Mouse (Mus musculus) layer of hippocampus, postnatal 10 days (tissue): ENCODE data around the gene Iqce. TPM values are rescaled to one million over a fixed set of nuclear protein-coding genes. Genes with fewer than 3 reads are reported as not detected.
A peak's percentile ranks its signal among the peaks of the same experiment; 100 is the strongest.

Experiments used
- DNase-seq, 2 experiments: peaks; one replicate each; pipeline ENCODE4 v3.0.0; 2021; ENCODE audit warnings: low spot score in 2 of 2
- long read RNA-seq: library from polyadenylated mRNA; stranded (forward); transcript quantifications from one replicate; pipeline ENCODE4 v2.0.0, GENCODE M21; 2023
- total RNA-seq, 2 experiments: library from RNA; stranded (reverse); gene quantifications; 2 replicates each; pipeline ENCODE4 v1.2.3; 2021

Iqce gene
- total RNA-seq, result 10 to 100 TPM; 53.7 to 54.5 TPM
- long read RNA-seq, partial matches to known transcripts, result 3 of 18 reads
- long read RNA-seq, other reads (novel, unspliced or antisense), result 15 of 18 reads

- DNase-seq, result peak; percentile 97
Measured at GRCm38 (mm10) chr5:140702103-140702513, at the start of gene Iqce. TSS of gene Iqce (minus strand) at chr5:140702378.

GRCm38 (mm10) chr5:140750925-140751324 lies 48.7 kb upstream of the Iqce start:
- DNase-seq, result peak; percentile 69 to 72

DNA sequence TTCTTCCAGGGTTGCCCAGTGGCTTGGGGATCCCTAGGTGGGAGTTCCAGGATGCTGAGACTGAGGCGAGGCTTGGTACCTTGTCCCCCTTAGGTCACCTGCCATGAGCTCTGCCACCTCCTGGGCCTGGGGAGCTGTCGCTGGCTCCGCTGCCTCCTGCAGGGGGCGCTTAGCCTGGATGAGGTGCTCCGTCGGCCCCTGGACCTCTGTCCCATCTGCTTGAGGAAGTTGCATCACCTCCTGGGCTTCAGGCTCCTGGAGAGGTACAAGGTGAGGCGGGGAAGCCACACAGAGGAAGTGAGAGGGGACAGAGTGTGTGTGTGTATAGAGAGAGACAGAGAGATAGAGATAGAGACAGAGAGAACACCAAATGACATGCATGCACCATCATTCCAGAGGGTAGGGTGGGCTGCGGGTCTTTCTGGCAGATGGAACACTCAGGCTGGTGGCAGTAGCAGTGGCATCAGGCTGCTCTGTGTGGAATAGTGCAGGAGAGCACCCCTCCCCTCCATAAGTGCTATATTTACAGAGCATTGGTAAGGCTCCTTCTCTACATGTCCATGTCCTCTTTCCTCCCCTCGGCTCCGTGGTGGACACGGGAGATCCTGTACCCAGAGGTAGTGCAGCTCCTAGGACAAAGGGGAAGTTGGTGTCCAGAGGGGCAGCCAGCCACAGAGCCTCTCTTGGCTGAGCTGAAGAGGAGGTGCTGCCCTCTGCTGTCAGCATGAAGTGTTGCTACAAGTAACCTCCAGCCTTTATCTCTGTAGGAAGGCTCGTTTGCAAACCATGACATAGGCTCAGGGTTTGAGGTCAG lies 47.1 kb upstream of the Iqce start:
- peak; percentile 82 to 85 for DNase-seq

- DNase-seq, result no peak
Measured at GRCm38 (mm10) chr5:140748425-140748824, 46.2 kb upstream of the Iqce start.

DNA sequence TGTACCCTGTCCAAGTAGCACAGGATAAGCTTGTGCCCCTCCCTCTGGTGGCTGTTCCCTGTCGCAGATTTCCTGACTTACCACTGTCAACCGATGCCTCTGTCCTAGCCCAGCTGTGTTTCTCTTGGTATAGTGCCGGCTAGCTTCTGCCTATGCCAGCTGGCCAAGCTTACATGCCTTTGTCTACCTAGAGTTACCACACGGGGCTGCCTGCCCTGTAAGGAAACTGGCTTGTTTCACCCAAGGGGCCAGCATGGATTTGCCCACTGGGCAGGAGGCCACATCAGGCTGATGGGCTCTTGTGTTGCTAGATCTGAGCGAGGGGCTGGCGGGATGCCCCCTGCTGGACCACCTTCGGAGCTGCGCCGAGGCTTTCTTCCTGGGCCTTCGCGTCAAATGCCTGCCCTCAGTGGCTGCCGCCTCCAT lies 41.5 kb upstream of the Iqce start:
- DNase-seq, result peak; percentile 59 to 76

GRCm38 (mm10) chr5:140741877-140742276 lies 39.7 kb upstream of the Iqce start:
- DNase-seq, result no peak

DNA sequence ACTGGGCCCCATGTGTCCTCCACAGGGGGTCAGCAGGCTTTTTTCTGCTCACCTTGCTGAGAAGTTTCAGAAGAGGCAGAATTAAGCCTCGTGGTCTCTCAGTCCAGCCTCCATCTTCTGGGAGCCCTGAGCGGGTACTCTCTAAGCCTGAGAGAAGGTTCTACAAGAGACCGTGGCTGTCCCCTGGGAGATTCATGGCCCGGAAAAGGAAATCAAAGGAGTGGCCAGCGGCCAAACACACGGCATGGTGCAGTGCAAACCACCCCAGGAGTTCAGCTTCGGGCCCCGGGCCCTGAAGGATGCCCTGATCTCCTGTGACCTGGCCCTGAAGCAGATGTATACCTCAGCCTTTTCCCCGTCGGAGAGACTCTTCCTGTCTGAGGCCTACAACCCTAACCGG lies 38.9 kb upstream of the Iqce start:
- DNase-seq, result no peak

DNA sequence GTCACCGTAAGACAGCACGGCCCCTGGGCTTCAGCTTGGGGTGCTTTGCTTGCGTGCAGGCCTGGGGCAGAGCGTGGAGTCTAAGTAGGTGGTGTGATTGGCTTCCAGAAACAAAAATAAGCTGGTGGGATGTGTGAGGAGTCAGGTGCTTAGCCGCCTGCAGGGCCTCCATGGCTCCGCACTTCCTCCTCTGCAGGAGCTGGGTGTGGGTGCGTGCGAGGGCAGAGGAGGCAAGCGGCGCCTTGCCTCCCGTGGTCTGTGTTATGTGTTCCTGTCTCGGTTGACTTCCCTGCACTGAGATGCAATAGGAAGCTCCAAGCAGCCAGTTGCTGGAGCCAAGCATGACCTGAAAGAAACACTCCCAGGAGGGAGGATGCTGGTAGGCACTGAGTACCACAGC lies 37.6 kb upstream of the Iqce start:
- DNase-seq, result no peak

DNA sequence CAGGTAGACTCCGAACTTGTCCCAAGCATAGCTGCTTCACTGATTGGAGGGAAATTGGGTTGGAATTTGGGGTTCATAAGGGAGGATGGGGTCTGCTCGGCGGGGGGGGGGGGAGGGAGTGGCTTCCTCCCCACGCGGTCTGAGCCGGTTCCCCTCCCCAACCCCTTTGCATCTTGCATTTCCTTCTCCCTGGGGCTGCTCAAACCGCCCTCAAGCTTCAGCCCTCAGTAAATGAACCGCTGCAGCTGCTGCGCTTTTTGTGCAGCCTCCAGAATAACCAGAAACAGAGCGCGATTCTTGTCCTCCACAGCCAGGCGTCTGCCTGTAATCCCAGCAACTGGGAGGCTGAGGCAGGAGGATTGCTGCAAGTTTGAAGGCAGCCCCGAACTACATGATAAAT lies 34.0 kb upstream of the Iqce start:
- DNase-seq, result no peak

DNA sequence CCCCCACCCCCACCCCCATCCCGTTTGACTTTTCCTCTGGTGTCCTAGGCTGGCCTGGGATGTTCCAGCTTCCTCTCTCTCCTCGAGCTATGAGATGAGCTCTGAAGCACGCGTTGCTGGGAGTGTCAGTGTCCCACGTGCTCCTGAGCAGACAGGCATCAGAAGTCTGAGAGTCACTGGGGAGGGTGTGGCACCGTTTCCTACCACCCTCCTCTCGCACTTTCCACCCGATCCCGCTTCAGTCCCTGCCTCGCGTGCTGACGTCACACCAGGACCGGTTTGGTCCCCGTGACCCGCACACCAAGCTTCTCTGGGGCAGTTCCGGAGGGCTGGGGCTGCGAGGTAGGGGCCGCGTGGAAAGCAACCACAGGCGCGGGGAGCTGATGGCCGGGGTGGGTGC lies 33.1 kb upstream of the Iqce start:
- no peak for DNase-seq

- DNase-seq, result no peak
Measured at GRCm38 (mm10) chr5:140733336-140733735, 31.2 kb upstream of the Iqce start.

GRCm38 (mm10) chr5:140732195-140732594 lies 30.0 kb upstream of the Iqce start:
- no peak for DNase-seq

DNA sequence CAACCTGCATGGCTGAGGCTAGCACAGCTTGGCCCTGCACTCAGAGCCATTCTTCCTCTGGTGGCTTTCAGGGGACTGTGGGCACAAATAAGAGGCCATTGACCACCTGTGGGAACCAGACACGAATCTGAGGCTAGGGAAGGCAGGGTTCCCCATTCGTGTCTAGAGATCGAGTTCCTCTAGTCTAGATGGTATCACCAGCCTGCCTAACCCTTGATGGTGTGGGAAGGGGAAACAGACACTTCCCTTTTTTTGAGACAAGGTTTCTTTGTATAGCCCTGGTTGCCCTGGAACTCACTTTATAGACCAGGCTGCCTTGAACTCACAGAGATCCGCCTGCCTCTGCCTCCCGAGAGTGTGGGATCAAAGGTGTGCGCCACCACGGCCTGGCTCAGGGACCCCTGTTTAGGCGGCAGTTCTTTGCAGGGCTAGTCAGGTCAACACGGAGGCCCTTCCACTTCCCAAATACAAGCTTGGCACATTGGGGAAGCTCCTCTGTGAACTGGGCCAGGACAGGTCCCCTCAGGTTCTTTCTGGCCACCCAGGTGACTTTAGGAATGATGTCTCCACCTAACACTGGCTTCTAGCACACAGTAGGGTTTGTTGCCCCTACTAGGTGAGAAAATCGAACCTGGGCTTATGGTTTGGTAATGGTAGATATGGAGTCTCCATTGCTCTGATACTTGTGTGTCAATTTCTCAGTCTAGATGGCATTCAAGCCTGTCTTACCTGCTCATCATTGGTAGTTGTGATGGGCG lies 29.0 kb upstream of the Iqce start:
- DNase-seq, result no peak

DNA sequence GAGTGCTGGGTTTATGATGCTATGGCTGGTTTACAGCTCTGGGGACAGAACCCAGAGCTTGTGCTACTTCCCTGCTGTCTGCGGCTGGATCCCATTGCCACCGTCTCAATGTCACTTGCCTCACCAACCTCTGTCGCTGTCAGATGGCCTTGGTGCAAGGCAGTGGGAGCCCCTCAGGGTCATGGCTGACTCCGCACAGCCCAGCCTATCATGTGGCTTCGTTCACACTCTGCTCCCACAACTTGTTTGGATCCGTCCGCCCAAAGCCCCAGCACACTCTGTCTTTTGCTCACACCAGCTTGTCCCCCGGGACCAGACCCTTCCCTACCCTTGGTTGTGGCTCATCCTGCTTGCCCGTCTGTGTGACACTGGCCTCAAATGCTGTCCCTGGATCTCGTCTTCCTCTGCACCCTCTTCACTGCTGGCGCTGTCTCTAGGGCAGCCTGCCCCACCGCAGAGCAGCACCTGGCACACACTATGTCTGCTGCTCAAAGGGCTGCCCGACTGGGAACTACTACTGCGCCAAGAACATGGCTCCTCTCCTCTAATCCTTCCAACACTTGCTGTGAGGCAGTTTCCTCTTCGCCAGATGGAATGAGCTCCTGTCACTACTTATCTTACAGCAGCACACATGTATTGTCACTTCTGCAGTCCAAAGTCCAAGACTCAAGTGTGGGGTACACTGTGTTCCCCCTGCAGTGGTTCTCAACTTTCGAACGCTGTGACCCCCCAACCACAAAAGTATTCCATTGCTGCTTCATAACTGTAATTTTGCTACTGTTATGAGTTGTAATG lies 25.0 kb upstream of the Iqce start:
- no peak for DNase-seq

DNA sequence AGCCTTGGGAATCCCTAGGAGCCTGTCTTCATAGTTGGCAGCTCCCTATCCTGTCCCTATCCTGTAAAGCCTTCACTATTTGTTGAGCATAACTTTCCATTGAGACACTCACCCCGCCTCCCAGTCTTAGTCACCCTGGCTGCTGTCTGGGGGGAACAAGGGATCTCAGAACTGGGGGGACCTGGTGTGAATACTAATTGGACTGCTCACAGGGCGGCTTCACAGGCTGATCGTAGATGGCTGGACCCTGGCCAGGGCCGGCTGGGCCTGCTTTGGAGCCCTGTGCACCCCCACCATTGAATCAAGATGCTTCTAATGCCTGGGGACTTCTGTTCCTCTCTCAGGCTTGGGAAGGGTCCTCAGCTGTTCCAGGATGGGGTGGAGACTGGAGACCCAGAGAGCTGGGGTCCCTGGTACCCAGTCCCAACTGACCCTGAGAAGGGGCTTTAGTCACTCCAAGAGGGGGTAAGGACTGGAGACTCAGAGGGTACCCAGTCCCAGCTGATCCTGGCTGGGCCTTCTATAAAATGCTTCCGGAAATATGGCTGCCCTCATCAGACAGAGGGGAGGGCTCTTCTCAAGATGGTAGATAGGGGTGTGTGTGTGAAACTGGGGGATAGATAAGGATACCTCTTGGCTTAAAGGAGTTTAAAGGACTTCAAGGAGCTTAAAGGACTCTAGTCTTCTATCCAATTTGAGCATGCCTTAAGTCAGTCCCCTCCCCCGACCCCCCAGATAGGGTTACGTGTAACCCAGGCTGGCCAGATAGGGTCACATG lies 24.1 kb upstream of the Iqce start:
- peak; percentile 75 to 85 for DNase-seq

DNA sequence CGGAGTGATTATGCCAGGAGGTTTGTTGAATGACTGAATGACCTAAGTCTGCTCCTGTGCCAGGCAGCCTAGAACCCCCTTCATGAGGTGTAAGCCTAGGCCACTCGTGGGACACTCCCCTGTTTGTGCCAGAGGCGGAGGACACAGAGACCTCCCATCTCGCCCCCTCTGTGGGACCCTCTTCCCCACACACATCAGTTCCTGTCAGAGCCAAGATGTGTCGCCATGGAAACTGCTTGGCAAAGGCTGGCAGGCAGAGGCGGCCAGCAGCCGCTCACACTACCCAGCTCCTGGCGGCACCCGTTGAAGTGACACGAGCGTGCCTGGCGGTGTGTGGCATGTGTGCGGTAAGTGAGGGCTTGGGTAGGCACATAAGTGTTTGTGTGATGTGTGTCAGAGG lies 21.6 kb upstream of the Iqce start, which contains the start of gene Amz1:
TSS of gene Amz1 (plus strand) at position 306 of the 400 bp plus-strand sequence.
- peak; percentile 82 to 84 for DNase-seq

GRCm38 (mm10) chr5:140722121-140722520 lies 19.9 kb upstream of the Iqce start:
- DNase-seq, result no peak

- no peak for DNase-seq
Measured at GRCm38 (mm10) chr5:140720773-140721172, 18.6 kb upstream of the Iqce start.

DNA sequence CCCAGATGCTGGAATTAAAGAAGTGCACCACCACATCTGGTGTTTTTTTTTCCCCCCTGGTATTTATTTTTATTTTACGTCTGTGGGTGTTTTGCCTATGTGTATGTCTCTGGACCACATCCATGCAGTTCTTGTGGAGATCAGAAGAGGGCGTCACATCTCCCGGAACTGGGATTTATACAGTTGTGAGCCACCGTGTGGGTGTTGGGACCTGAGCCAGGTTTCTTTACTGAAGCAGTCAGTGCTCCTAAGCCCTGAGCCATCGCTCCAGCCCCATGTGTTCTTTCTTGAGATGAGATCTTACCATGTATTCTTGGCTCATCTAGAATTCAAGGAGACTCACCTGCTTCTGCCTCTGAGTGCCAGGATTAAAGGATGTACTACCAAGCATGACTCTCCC lies 8.9 kb upstream of the Iqce start:
- no peak for DNase-seq

GRCm38 (mm10) chr5:140710315-140710714 lies 8.1 kb upstream of the Iqce start:
- DNase-seq, result no peak
